Mouse (Mus musculus): Measurements from ENCODE around the gene Glud1.

- TF ChIP-seq CHD2 (IDR thresholded peaks at IDR 0.05; ENCODE audit: low read depth, low read length) (no peak), ZC3H11A (IDR thresholded peaks at IDR 0.05; ENCODE audit: borderline replicate concordance, low read depth, low read length) (no peak), HCFC1 (IDR thresholded peaks at IDR 0.05; ENCODE audit: borderline replicate concordance, insufficient read depth, low read length) (no peak), MAFK (IDR thresholded peaks at IDR 0.05; ENCODE audit: insufficient read depth, low read depth, low read length) (no peak)
Observed at GRCm38 (mm10) chr14:34275225-34275624, 35.3 kb upstream of the Glud1 start.
